Mouse (Mus musculus) left cerebral cortex, postnatal 10 days (tissue): Measurements from ENCODE around the gene BC053393. TPM values are rescaled to one million over a fixed set of nuclear protein-coding genes. Genes with fewer than 3 reads are reported as not detected.
"Not testable (repeated sequence)": the region's sequence is repeated elsewhere in the genome, so short reads cannot be mapped to it uniquely, and the experiment has no call there.

ENCODE experiments used
- DNase-seq, 2 experiments: peaks; one replicate each; pipeline ENCODE4 v3.0.0; 2021 to 2022; ENCODE audit warnings: low spot score in 2 of 2, mixed read lengths in 1 of 2; ENCODE audit errors: extremely low spot score in 1 of 2
- intact Hi-C: fragments of 180-260 bp; cut with DNase I; formaldehyde crosslinking; loops from one replicate; pipeline ENCODE4 v1.15.1; 2025
- total RNA-seq, 2 experiments: library from RNA; stranded (reverse); gene quantifications; 2 replicates each; pipeline ENCODE4 v1.2.3; 2021

BC053393 gene
- total RNA-seq, 2 experiments from 2014 or later, result 0.17 to 0.28 TPM

- DNase-seq, result not testable (repeated sequence)
- intact Hi-C loops, result loop anchor here (10.0 kb wide), 1 partner anchor 191 kb away; no protein-coding TSS in a partner anchor
Measured at GRCm38 (mm10) chr11:46635516-46635915, 64.2 kb downstream of the BC053393 start.

GRCm38 (mm10) chr11:46636568-46636967 is 65.2 kb downstream of the BC053393 start:
- intact Hi-C loops, result loop anchor here (10.0 kb wide), 1 partner anchor 192 kb away; no protein-coding TSS in a partner anchor
- DNase-seq, result no peak

Other genes starting within 250 kb of the BC053393 start
- under 1 TPM; 0.34 to 0.41 TPM for gene Itk, start 182.0 kb upstream of the BC053393 start, total RNA-seq
- not detected for gene Fam71b, start 175.0 kb upstream of the BC053393 start, total RNA-seq
- 10 to 100 TPM; 31.5 to 33.6 TPM for gene Med7, start 134.6 kb upstream of the BC053393 start, total RNA-seq
- 1 to 10 TPM in 1 of 2 experiments, under 1 TPM in 1; 0.87 to 1.5 TPM for gene Havcr2, start 116.6 kb upstream of the BC053393 start, total RNA-seq
- gene Gm12169, start 47.3 kb upstream of the BC053393 start, total RNA-seq, result not detected
- gene Dppa1, start 57.7 kb downstream of the BC053393 start, total RNA-seq, result not detected
- gene Timd2, start 135.5 kb downstream of the BC053393 start, total RNA-seq, result not detected
- not detected for gene Havcr1, start 163.5 kb downstream of the BC053393 start, total RNA-seq
- gene Timd4, start 239.3 kb downstream of the BC053393 start, total RNA-seq, result not detected